Mouse (Mus musculus) cerebellum, postnatal 36 days (tissue): ENCODE results near the gene Wapl.

ENCODE experiments used
- DNase-seq, 2 experiments: peaks; one replicate each; pipeline ENCODE4 v3.0.0; 2021 to 2022; ENCODE audit warnings: mixed read lengths in 2 of 2

The Wapl gene

DNA sequence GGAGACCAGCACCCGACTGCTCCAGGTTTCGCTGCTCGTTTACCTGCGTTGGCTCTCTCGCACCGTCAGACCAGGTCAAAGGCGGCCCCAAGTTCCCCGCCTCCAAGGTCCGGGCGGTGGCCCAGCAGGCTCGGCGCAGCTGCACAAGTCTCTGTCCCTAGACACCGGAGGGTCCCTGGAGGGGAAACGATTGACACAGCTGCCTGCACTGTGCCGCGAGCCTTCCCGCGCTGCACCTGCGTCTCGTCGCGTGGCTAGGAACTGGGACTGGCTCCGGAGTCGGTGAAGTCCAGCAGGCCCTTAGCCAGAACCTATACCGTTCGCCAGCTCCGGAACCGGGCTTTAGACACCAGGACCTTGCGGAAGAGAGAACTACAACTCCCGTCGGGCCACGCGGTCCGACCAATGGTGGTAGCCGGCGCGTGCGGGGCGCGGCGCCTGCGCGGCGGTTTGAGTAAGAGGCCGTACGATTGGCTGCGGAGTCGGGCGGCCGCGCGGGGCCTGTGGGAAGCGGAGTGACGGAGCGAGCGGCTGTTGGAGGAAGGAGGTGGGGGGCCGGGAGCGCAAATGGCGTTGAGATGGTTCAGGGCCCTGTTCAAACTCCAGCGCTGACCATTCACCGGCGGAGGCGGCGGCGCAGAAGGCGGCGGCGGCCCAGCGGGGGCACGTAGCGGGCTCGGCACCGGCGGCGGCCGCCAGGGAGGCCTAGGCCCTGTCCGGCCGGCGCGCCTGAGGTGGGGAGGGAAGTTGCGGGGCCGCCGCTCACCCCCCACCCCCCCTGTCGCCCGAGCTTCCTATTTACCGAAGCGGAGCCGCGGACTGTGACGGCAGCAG, at the start of gene Wapl:
TSS of gene Wapl (plus strand) at position 534 of the 834 bp plus-strand sequence.
- peak; percentile 97 to 98 for DNase-seq

DNA sequence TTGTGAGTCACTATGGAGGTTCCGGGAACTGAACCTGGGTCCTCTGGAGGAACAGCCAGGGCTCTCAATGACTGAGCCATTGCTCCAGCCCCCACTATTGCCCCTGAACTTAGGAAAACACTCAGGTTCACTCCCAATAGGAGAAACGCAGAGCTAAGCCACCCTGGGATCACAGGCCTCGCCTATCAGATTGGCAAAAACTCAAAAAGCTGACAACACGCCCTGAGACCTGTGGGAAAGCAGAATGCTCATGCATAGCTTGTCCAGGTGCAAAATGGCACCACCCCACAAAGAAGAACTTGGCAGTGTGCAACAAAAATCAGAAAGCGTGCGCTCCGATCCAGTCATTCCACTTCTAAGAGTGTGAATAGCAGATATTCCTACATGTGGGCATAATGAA, 46.9 kb upstream of the Wapl start:
- DNase-seq, result no peak

DNA sequence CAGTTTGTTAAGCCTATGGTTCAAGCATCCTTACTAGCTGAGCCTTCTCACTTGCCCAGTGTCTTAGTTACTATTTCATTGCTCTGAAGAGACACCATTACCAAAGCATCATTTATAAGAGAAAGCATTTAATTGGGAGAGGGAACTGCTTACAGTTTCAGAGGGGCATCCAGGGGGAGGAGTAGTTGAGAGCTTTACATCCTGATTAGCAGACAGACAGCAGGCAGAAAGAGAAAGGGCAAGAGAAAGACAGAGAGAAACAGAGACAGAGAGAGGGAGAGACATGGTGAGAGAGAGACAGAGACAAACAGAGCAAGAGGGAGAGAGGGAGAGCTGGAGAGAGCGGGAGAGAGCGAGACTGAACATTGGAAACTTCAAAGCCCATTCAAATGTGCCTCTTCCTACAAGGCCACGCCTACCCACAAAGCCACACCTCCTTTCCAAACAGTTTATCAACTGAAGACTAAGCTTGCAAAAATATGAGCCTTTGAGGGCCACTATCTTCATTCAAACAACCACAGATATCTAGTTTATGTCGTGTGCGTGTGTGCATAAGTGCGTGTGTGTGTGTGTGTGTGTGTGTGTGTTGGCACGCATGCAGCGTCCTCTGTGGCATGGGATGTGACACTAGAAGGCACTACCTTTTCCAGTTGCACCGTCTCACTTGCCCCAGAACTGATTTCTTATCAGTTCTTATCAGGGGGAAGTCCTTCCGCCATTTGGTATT, 40.8 kb upstream of the Wapl start:
- no peak for DNase-seq

DNA sequence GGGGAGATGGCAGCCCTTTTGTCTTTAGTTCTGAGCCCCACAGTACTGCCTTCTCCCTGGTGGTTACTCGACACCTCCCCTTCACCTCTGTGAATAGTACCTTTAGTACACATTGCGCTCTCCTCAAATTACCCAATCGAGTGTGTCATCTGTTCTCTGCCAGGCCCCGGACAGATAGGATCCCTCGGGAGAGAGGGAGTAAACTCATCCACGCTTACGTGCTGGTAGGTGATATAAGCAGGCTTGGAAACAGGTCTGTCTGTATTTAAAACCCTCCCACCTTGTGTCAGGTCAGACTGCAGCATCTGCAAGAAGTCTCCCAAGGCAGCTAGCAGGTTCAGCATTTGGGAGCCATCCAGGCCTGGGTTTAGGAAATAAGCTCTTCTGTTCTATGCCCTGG, 38.5 kb upstream of the Wapl start:
- no peak for DNase-seq

DNA sequence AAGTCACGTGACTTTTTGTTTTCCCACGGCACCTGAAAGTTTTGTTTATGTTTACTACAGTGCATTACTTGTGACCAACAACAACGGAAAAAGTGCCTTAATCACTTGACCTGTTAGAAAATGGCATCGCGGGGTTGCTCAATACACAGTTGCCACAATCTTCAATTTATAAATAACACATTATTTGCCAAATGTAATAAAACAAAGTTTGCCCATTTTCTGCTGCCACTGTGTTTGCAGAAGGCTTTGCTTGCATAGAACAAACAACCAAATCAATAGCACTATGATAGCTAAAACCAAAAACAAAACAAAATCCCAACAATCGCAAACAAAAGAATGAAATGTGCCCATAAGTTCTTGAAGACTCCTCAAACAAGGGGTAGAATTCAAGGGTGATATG, 38.0 kb upstream of the Wapl start:
- DNase-seq, result no peak

DNA sequence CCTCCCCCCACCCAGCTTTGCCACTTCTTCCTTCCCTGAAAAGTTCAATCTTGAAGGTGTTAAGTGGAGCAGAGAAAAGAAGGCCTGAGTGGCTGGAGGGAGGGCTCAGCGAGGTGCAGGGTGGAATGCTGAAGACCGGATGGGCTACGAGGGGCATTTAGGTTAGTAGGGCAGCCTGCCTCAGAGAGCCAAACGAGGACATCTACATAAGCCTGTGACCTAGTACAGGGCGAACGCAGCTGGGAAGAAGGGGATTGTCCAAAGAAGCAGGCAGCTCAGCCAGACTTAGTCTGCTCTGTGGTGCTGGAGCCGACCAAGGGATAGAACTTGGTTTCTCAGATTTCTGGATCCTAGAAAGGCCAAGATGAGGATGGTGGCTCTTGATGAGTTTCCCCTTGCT, 29.6 kb upstream of the Wapl start:
- DNase-seq, result no peak

DNA sequence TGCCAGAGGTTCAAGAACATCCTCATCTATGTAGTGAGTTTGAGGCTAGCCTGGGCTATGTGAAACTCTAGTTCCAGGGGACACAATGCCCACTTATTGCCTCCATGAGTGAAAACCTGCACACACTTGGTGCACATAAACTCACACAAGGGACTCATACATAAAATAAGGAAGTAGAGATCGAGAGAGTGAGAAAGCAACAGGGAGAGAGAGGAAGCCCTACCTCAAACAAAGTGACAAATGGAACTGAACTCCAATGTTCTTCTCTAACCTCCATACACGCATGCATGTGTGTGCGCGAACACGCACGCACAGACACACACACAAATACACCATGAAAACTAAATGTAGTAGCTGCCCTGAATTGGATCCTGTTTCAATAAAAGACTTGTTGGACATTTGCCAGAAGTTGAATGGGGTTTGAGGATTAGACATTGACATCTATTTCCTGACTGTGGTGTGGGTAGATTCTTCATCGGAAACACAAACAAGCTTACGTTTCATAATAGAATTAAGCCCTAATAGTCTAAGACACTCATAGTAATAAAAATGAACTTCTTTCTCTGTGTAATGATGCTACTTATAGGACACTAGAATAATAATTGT, 25.8 kb upstream of the Wapl start:
- DNase-seq, result no peak

DNA sequence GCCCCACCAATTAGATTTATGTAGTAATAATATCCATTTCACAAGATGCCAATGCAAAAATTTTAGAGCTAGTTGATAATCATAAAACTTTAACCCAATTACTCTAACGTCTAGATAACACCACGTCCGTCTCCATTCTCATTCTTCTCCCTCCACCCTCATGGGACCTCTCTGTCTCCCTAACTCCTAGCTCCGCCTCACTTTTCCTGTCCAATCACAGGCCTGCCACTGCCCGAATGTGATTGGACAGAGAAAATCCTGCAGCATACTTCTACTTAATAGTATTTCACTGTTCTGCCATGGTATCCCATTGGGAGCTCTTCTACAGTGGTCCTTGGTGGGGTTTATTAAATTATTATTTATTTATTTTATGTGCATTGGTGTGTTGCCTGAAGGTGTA, 16.6 kb upstream of the Wapl start:
- DNase-seq, result no peak

DNA sequence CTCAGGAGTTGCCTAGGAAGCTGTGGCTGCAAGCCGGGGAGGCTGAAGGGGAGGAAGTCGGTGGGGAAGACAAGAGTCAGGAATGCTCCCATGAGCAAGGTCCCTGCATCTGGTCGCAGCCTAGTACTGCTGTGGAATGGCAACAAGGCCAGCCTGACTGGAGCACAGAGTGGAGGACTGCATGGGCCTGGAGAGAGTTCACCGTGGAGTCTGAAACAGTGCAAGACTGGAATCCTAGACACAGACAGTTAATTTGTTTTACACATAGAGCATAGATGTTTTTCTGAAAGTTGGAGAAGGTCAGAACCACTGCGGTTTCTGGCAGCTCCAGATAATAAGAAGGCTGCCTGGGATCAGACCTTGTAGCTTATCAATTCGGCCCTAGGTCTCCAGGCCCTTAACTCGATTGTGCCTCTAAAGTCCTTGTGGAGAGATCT, 13.4 kb upstream of the Wapl start:
- DNase-seq, result no peak

DNA sequence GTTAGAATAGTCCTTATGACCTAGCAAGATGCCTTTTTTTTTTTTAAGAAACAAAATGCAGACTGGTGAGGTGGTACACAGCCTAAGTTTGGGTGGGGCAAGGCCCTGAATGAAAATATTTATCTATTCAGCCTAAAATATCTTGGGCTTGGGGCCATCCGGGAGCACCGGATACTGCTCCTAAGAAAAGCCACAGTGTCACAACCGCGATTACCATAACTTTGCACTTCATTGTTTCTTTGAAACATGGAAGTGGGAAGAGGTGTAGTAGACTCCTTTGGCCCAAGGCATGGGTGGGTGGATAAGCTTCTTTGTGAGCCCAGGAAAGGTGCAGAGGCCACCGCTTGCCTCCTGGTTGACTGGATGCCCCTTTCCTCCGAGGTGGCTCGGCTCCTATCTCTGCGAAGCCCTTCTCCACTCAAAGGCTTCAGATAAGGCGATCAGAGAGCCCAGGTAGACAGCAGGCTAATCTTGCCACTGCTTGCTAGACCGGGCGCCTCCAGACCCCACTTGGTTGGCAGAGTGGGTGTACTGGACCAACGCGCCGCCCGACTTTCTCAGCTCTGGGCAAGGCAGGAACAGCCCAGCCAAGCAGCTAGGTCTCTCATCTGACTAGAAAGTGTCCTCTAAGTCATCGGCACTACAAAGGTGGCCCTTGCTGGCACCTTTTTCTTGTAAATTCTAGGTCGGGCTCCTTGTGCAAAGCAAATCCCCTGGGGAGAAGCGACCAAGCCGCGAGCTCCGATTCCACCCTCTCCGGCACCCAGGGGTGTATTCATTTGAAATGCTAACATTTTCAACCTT, 12.7 kb upstream of the Wapl start:
- peak in 1 of 2 experiments; percentile 6 for DNase-seq

DNA sequence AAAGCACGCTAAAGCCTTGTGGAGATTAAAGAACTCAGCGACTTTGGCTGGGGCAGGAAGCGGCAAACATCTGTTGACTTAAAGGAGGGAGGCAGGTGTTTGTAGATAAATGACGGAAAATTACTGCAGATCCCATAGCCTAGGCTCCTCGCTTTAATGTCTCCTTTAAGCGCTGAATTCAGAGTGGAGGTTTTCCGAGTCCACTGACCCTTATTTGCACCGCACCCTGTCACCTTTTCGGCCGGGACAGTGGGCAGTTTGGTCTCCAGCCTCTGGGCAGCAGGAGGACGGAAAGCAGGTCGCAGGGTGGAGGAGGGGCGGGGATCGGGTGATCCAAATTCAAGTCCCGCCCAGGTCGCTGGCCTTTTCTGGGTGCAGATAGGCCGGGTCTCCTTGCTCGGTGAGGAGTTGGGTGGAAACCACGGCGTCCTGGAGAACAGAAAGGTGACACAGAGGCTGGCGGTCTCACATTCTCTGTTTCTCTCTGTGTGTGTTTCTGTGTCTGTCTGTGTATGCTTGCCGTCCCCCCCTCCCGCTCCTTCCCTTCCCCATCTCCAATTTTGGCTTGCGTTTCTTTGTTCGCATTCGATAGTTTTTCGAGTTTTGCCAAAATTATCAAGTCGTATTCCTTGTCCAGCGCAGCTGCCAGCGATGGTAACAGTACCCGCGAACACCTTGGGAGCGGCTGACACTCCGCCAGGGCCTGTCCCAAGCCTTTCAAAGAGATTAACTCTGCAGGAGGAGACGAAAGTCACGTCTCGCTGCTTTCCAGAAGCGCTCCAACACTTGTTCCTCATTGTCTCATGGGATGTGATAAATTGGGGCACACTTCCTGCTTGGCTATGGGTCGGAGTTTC, 11.9 kb upstream of the Wapl start:
- peak; percentile 55 to 58 for DNase-seq

DNA sequence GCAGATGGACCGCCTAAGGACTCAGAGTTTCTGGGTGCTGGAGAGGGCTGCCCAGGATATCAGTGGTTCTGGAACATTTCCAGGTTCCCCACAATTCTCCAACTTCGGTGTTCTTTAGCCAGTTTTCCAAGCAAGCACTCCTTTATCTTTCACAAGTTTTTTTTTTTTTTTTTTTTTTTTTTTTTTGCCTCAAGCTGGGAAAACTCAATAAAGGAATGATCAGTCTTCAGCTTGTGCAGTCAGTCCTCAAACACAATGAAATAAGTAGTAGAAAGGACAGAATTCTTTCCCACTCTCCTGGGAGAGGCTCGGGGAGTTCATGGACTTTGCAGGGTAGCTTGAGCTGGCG, 11.3 kb upstream of the Wapl start:
- no peak for DNase-seq

DNA sequence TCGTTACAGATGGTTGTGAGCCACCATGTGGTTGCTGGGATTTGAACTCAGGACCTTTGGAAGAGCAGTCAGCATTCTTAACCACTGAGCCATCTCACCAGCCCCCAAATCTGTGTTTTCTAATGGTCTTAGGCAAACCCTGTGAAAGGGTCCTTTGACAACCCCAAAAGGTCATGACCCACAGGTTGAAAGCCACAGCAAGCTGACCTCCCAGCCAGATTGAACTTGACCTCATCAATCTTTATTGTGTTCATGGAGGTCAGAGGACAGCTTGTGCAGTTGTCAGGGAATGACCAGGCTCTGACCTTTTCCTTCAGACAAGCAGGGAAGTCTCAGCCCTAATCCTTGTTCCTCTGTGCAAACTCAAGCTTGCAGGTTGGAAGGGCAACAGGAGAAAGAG, 10.3 kb upstream of the Wapl start:
- no peak for DNase-seq

DNA sequence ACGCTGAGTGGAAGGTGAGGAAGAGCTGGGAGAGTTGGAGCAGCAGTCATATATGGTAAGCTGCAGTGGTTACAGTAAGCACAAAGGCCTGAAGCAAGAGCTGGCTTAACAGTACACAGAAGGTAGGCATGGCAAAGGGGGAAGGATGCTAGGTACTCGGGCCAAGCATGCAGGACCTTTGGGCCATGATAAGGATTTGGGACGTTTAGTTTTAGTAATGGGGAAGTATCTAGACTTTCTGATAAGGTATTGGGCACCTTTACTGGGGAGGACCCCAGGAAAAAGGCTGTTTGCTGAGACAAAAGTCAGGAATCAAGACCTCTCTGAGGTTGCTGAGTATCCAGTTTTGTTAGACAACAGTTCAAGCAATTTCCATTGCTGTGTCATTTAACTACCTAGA, 4.6 kb upstream of the Wapl start:
- DNase-seq, result no peak

DNA sequence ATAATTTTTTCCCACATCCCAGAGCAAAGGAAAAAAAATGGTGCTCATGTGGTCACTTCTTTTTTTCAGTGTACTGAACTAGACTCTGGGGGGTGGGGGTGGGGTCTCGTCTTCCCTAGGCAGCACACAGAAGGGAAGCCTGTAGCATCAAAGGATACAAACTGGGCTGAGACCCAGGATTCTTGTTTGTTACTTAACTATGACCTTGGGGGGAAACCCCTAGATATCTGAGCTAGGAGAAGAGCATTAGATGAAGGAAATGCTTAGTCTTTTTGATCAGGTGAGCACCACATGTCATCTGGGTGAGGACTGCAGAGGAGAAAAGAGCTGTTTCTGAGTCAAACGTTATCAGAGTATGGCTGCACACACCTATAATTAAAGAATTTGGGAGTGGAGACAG, 3.5 kb upstream of the Wapl start:
- no peak for DNase-seq

DNA sequence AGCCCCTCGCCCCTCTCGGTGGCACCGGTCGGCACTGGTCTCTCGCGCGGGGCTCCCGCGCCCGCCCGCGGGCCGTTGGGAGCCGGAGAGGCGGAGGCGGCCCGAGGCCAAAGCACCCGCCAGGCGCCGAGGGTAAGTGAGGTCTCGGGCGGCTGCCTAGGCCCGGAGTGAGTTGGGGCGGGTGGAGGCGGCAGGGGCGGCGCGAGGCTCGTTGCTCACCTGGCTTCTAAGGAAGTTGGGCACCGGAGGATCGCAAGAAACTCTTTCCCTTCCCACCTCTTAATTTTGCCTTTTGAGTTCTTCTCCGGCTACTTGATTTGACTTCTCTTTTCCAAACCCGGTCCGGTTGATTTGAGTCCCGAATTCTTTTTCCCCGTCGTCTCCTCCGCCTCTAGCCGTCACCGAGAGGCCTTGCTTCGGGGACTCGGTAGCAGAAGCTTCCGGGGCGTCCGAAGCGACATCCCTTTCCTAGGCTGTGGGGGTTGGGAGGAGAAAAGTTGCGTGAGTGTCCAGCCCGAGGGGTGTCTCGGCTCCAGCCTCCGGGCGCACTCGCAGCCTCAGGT, 582 bp downstream of the Wapl start:
- DNase-seq, result peak; percentile 31 to 61

DNA sequence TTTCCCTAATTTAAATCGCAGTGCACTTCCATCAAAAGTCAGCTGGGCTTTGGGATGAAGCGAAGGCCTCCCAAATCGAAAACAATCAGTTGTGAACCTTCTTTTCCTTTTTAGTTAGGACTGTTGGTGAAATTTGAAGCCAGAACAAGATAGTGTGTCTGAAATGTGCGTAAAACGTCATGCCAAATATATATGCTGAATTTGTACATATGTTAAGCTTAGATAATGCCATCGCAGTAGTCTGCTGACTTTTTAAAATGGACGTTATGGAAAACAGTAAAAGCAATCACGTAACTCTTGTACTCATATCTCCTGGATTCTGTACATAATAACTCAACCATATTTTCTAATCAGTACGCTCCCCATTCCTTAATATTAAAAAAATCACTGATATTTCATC, 1.2 kb downstream of the Wapl start:
- DNase-seq, result no peak

DNA sequence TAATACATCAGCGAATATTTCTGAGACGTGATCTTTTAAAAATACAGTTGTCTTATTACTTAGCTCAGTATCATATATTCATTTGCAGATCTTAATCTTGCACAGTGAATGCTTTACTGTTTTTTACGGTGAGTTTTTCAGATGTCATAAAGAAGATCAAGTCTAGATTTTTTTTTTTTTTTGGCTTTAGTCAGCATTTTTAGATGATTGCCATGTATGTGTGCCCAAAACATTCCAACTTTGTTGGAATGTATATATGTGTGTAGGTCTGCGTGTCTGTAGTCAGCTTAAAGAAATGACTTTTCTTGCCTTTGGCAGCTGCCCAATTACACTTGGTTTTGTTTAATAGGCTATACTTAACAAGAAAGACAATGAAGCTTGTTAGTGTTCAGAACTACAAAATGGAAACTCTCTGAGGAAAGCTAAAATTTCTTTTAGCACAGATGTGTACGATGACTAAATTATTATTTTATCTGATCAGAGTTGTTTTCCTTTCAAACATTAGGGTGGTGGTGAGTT, 1.7 kb downstream of the Wapl start:
- DNase-seq, result no peak

DNA sequence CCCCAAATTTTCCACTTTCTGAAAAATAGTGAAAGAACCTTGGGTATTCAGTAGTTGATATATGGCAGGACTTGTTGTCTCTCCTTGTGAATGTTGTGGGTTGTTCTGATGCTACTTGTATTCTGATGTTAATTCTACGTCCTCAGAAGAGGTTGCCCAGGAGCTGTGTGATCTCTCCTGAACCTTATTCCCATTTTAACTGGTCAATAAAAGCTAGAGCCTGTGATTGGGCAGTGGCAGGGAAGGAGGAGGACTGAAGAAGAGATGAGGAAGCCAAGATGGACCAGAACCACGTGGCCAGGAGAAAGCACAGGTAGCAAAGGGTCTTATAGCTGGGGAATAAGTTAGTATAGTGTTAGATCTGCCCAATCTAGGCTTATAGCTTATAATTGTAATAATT, 7.1 kb downstream of the Wapl start:
- no peak for DNase-seq

DNA sequence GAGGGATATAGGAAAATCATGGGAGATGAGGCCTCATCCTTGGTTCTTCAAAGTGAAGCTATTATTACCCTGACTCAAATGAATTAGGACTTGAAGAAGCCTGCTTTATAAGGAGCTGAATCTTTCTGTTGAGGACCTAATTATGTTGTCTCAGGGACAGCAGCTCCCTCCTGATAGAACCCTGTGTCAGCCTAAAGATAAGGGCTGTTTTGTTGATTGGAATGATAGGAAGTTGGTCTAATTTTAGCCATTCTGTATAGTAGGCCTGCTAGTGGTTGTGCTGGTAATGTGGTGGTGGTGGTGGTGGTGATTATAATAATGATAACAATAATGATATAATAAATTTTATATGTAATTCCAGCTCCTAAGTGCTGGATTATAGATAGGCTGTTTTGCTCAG, 11.3 kb downstream of the Wapl start:
- DNase-seq, result no peak

DNA sequence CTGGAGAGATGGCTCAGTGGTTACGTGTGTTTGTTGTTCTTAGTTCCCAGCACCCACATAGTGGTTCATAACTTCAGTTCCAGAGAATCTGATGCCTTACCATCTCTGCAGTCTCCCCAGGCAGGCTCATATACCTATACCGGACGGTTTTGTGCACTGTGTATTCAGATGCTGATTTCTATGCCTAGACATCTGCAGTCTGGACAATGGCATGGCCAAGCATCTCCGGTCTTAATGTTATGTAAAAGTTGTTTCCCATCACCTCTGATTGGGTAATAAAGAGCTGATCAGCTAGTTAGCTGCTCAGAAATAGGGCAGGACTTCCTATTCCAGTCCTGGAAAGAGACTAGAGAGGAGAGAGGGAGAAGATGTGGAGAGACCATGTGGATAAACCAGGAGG, 20.2 kb downstream of the Wapl start:
- DNase-seq, result no peak

DNA sequence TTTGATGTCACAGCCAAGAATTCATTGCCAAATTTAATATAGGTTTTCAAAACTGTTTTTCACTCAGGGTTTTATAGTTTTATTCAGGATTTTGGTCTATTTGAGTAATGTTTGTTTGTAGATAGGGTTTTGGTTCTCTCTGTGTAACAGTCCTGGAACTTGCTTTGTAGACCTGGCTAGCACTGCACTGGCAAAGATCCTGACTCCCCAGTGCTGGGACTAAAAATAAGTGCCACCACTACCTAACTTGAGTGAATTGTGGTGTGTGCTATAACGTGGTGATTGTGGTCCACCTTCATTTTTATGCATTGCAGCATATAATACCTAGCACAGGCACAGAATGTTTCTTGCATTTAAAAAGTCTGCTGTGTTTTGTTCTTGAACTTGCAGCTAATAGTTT, 23.6 kb downstream of the Wapl start:
- peak; percentile 47 to 53 for DNase-seq
